Mouse (Mus musculus) left cerebral cortex, postnatal 10 days (tissue): Measurements from ENCODE around the gene Aqp9. TPM values are rescaled to one million over a fixed set of nuclear protein-coding genes. Genes with fewer than 3 reads are reported as not detected.

Experiments
- total RNA-seq, 2 experiments: library from RNA; stranded (reverse); gene quantifications; 2 replicates each; pipeline ENCODE4 v1.2.3; 2021

The Aqp9 gene
- total RNA-seq, 2 experiments from 2014 or later: 1.9 to 2.4 TPM

Other genes with a start within 250 kb of the Aqp9 start
- gene Lipc, start 216.5 kb downstream of the Aqp9 start, total RNA-seq: under 1 TPM; 0.41 to 0.45 TPM
- gene Aldh1a2, start 47.1 kb upstream of the Aqp9 start, total RNA-seq: 1 to 10 TPM; 6.1 to 8.8 TPM